Mouse (Mus musculus) heart, embryonic 14.5 days (tissue): ENCODE results near the gene Nup107. TPM values are rescaled to one million over a fixed set of nuclear protein-coding genes. Genes with fewer than 3 reads are reported as not detected.
A peak's percentile ranks its signal among the peaks of the same experiment; 100 is the strongest.
"Not testable (repeated sequence)": the region's sequence is repeated elsewhere in the genome, so short reads cannot be mapped to it uniquely, and the experiment has no call there.

ENCODE experiments used
- ATAC-seq: fragments of 200-750 bp; cut with Nextera tagmentation; 2 replicates; pipeline ENCODE4 v1.8.0; 2017; ENCODE audit warnings: low read depth, moderate TSS enrichment; ENCODE audit not compliant: insufficient number of reproducible peaks, insufficient read depth, low FRiP score
- H3K27ac ChIP-seq, 2 experiments: fragments of 200-500 bp in 1 of 2; fragments of 300-500 bp in 1 of 2; sonication (generic) in 1 of 2; replicated peaks in 1 of 2; 2 replicates each; pipeline ENCODE4 v1.5.1; 2012 to 2014; ENCODE audit warnings: low read depth in 2 of 2, low read length in 2 of 2, control low read depth in 1 of 2, mild to moderate bottlenecking in 1 of 2, mixed read lengths in 1 of 2; ENCODE audit not compliant: control insufficient read depth in 1 of 2, insufficient read depth in 1 of 2
- H3K27me3 ChIP-seq: fragments of 300-500 bp; sonication (generic); 2 replicates; pipeline ENCODE4 v1.6.1; 2014; ENCODE audit warnings: mild to moderate bottlenecking, low read length, control low read depth; ENCODE audit not compliant: control insufficient read depth, insufficient read depth
- H3K36me3 ChIP-seq: fragments of 300-500 bp; sonication (generic); 2 replicates; pipeline ENCODE4 v1.6.1; 2014; ENCODE audit warnings: mild to moderate bottlenecking, control low read depth, low read length, mixed read lengths; ENCODE audit not compliant: control insufficient read depth, insufficient read depth
- H3K4me1 ChIP-seq, 2 experiments: fragments of 200-500 bp in 1 of 2; fragments of 300-500 bp in 1 of 2; sonication (generic) in 1 of 2; 2 replicates each; pipeline ENCODE4 v1.6.1; 2012 to 2014; ENCODE audit warnings: low read length in 2 of 2, control low read depth in 1 of 2, mixed read lengths in 1 of 2; ENCODE audit not compliant: control insufficient read depth in 2 of 2, insufficient read depth in 2 of 2
- H3K4me2 ChIP-seq: fragments of 300-500 bp; sonication (generic); 2 replicates; pipeline ENCODE4 v1.6.1; 2014; ENCODE audit warnings: mild to moderate bottlenecking, low read length
- H3K4me3 ChIP-seq, 2 experiments: fragments of 200-500 bp in 1 of 2; fragments of 300-500 bp in 1 of 2; sonication (generic) in 1 of 2; 2 replicates each; pipeline ENCODE4 v1.5.1; 2012 to 2014; ENCODE audit warnings: low read length in 2 of 2, mild to moderate bottlenecking in 2 of 2, control low read depth in 1 of 2, low read depth in 1 of 2, moderate library complexity in 1 of 2; ENCODE audit not compliant: control insufficient read depth in 1 of 2, insufficient read depth in 1 of 2
- H3K9ac ChIP-seq: fragments of 300-500 bp; sonication (generic); 2 replicates; pipeline ENCODE4 v1.6.1; 2014; ENCODE audit warnings: mild to moderate bottlenecking, low read length
- H3K9me3 ChIP-seq: fragments of 300-500 bp; sonication (generic); 2 replicates; pipeline ENCODE4 v1.6.1; 2016; ENCODE audit warnings: low read length, control low read depth; ENCODE audit not compliant: control insufficient read depth
- WGBS: fragments of 180-500 bp; shearing (Covaris S2); extraction: QIAGEN DNeasy Blood & Tissue Kit; methylation state at CpG from one replicate; pipeline ENCODE4 v1.1.7; 2014; 5-methylcytosine and 5-hydroxymethylcytosine counted together
- polyA plus RNA-seq: library from polyadenylated mRNA; unstranded; fragments of >200 nt; fragmentation: Nextera tagmentation; extraction: Ambion mirVana; gene quantifications from 2 replicates; pipeline ENCODE4 v1.2.1, GENCODE M21; 2014

Gene Nup107
- polyA plus RNA-seq, 1 experiment from 2014 or later: 41.0 TPM

GRCm38 (mm10) chr10:117745570-117746296, 46.8 kb downstream of the Nup107 start:
- peak overlapping the region; percentile 80 for H3K4me2 ChIP-seq
- 2% methylated on average over 14 of the region's 46 CpGs for WGBS
- H3K4me3 ChIP-seq: peak overlapping the region; percentile 51 to 58
- peaks cover 18% of the 10 kb centered on the region for H3K36me3 ChIP-seq
- not testable (repeated sequence) for H3K4me1 ChIP-seq, H3K9me3 ChIP-seq, H3K27ac ChIP-seq, H3K27me3 ChIP-seq
- peak; percentile 31; the same call in 1 of the 2 replicates for ATAC-seq
- peak overlapping the region; percentile 74 for H3K9ac ChIP-seq

GRCm38 (mm10) chr10:117743917-117744316, 48.6 kb downstream of the Nup107 start:
- no peak overlapping the region for H3K4me3 ChIP-seq
- no peaks in the 10 kb centered on the region for H3K9me3 ChIP-seq
- H3K9ac ChIP-seq: no peak overlapping the region
- H3K27ac ChIP-seq: peak overlapping the region; percentile 19 to 39; a peak in 2 of 4 replicates
- H3K4me1 ChIP-seq: peaks cover 0 to 4% of the 10 kb centered on the region in 2 experiments; a peak in 3 of 4 replicates
- H3K36me3 ChIP-seq: peaks cover 19% of the 10 kb centered on the region
- H3K27me3 ChIP-seq: no peaks in the 10 kb centered on the region
- 0 out of 2 replicates have a peak overlapping the region, but pooled peaks have one; percentile 2 for H3K4me2 ChIP-seq
- no peak for ATAC-seq
- WGBS: 82% methylated on average over 4 of the region's 4 CpGs

GRCm38 (mm10) chr10:117743182-117743581, 49.3 kb downstream of the Nup107 start:
- Histone ChIP-seq H3K36me3 (peaks cover 20% of the 10 kb centered on the region), H3K4me2 (no peak overlapping the region), H3K9ac (no peak overlapping the region), H3K9me3 (no peaks in the 10 kb centered on the region), H3K4me3 (no peak overlapping the region), H3K4me1 (peaks cover 0 to 4% of the 10 kb centered on the region in 2 experiments; a peak in 3 of 4 replicates), H3K27me3 (no peaks in the 10 kb centered on the region), H3K27ac (no peak overlapping the region)
- WGBS: 90% methylated on average over 2 of the region's 2 CpGs
- no peak for ATAC-seq

- H3K9ac ChIP-seq: no peak overlapping the region
- 86% methylated on average over 4 of the region's 4 CpGs for WGBS
- H3K4me1 ChIP-seq: peaks cover 0 to 4% of the 10 kb centered on the region in 2 experiments; a peak in 3 of 4 replicates
- no peak overlapping the region for H3K4me3 ChIP-seq
- peaks cover 24% of the 10 kb centered on the region for H3K36me3 ChIP-seq
- no peaks in the 10 kb centered on the region for H3K9me3 ChIP-seq
- H3K4me2 ChIP-seq: no peak overlapping the region
- no peaks in the 10 kb centered on the region for H3K27me3 ChIP-seq
- no peak overlapping the region for H3K27ac ChIP-seq
- ATAC-seq: no peak
These were observed 49.9 kb downstream of the Nup107 start for GRCm38 (mm10) chr10:117742618-117743017.

GRCm38 (mm10) chr10:117741698-117742475, 50.6 kb downstream of the Nup107 start:
- Histone ChIP-seq H3K27ac (peak overlapping the region in 1 of 2 experiments; percentile 16; a peak in 1 of 4 replicates), H3K4me1 (peaks cover 0 to 4% of the 10 kb centered on the region in 2 experiments; a peak in 3 of 4 replicates), H3K9me3 (no peaks in the 10 kb centered on the region), H3K4me2 (no peak overlapping the region), H3K27me3 (no peaks in the 10 kb centered on the region), H3K4me3 (no peak overlapping the region), H3K36me3 (peaks cover 27% of the 10 kb centered on the region), H3K9ac (no peak overlapping the region)
- ATAC-seq: no peak
- 75% methylated on average over 15 of the region's 15 CpGs for WGBS

GRCm38 (mm10) chr10:117740921-117741320, 51.6 kb downstream of the Nup107 start:
- 88% methylated on average over 9 of the region's 9 CpGs for WGBS
- H3K27me3 ChIP-seq: no peaks in the 10 kb centered on the region
- no peaks in the 10 kb centered on the region for H3K9me3 ChIP-seq
- H3K4me3 ChIP-seq: no peak overlapping the region
- H3K9ac ChIP-seq: no peak overlapping the region
- H3K4me1 ChIP-seq: peaks cover 0 to 4% of the 10 kb centered on the region in 2 experiments; a peak in 2 of 4 replicates
- H3K4me2 ChIP-seq: no peak overlapping the region
- H3K36me3 ChIP-seq: peaks cover 32% of the 10 kb centered on the region
- ATAC-seq: no peak
- H3K27ac ChIP-seq: no peak overlapping the region

GRCm38 (mm10) chr10:117740171-117740570, 52.3 kb downstream of the Nup107 start:
- Histone ChIP-seq H3K4me1 (peaks cover 0 to 1% of the 10 kb centered on the region in 2 experiments; a peak in 2 of 4 replicates), H3K27ac (no peak overlapping the region), H3K4me3 (no peak overlapping the region), H3K4me2 (no peak overlapping the region), H3K27me3 (no peaks in the 10 kb centered on the region), H3K36me3 (peaks cover 32% of the 10 kb centered on the region), H3K9me3 (no peaks in the 10 kb centered on the region), H3K9ac (no peak overlapping the region)
- 96% methylated on average over 10 of the region's 10 CpGs for WGBS
- ATAC-seq: no peak
